Mouse (Mus musculus) intestine, embryonic 15.5 days (tissue): Measurements from ENCODE around the gene Ppa1. TPM values are rescaled to one million over a fixed set of nuclear protein-coding genes. Genes with fewer than 3 reads are reported as not detected.
"Not testable (repeated sequence)": the region's sequence is repeated elsewhere in the genome, so short reads cannot be mapped to it uniquely, and the experiment has no call there.

Source experiments
- ATAC-seq: fragments of 200-750 bp; cut with Nextera tagmentation; 2 replicates; pipeline ENCODE4 v1.8.0; 2017; ENCODE audit warnings: moderate TSS enrichment, moderate library complexity
- H3K27ac ChIP-seq: fragments of 300-500 bp; sonication (generic); 2 replicates; pipeline ENCODE4 v1.5.1; 2015; ENCODE audit warnings: mild to moderate bottlenecking, inconsistent platforms
- H3K27me3 ChIP-seq: fragments of 300-500 bp; sonication (generic); replicated peaks from 2 replicates; pipeline ENCODE4 v1.6.1; 2015; ENCODE audit warnings: inconsistent platforms
- H3K36me3 ChIP-seq: fragments of 300-500 bp; sonication (generic); 2 replicates; pipeline ENCODE4 v1.6.1; 2015; ENCODE audit warnings: inconsistent platforms
- H3K4me1 ChIP-seq: fragments of 300-500 bp; sonication (generic); replicated peaks from 2 replicates; pipeline ENCODE4 v1.6.1; 2015; ENCODE audit warnings: inconsistent platforms
- H3K4me2 ChIP-seq: fragments of 300-500 bp; sonication (generic); replicated peaks from 2 replicates; pipeline ENCODE4 v1.6.1; 2015; ENCODE audit warnings: mild to moderate bottlenecking, inconsistent platforms
- H3K4me3 ChIP-seq: fragments of 300-500 bp; sonication (generic); replicated peaks from 2 replicates; pipeline ENCODE4 v1.5.1; 2015; ENCODE audit warnings: inconsistent platforms
- H3K9ac ChIP-seq: fragments of 300-500 bp; sonication (generic); 2 replicates; pipeline ENCODE4 v1.6.1; 2015; ENCODE audit warnings: inconsistent platforms
- H3K9me3 ChIP-seq: fragments of 300-500 bp; sonication (generic); 2 replicates; pipeline ENCODE4 v1.6.1; 2016; ENCODE audit warnings: inconsistent platforms
- WGBS: fragments of 180-500 bp; shearing (Covaris S2); methylation state at CpG from one replicate; pipeline ENCODE4 v1.1.7; 2015; 5-methylcytosine and 5-hydroxymethylcytosine counted together
- polyA plus RNA-seq: library from polyadenylated mRNA; unstranded; fragments of >200 nt; fragmentation: Nextera tagmentation; extraction: Ambion mirVana; gene quantifications from 2 replicates; pipeline ENCODE4 v1.2.1, GENCODE M21; 2015

The Ppa1 gene
- polyA plus RNA-seq = 232 and 235 TPM in 2 replicates

GRCm38 (mm10) chr10:61647790-61648736 is at the start of gene Ppa1:
TSS of gene Ppa1 (plus strand) at chr10:61648552.
- H3K9me3 ChIP-seq = no peaks in the 10 kb centered on the region
- H3K4me3 ChIP-seq = peak within 1 kb of the TSS; percentile 91
- ATAC-seq = peak; percentile 96
- H3K27ac ChIP-seq = peak within 1 kb of the TSS; percentile 89
- no peaks in the 10 kb centered on the region for H3K27me3 ChIP-seq
- peak within 1 kb of the TSS; percentile 80 for H3K4me2 ChIP-seq
- WGBS = 1% methylated on average over 46 of the region's 50 CpGs
- H3K36me3 ChIP-seq = no peaks in the 10 kb centered on the region
- H3K9ac ChIP-seq = peak within 1 kb of the TSS; percentile 84
- peaks cover 7% of the 10 kb centered on the region for H3K4me1 ChIP-seq

- peaks cover 6% of the 10 kb centered on the region for H3K4me1 ChIP-seq
- H3K27ac ChIP-seq = no peak overlapping the region
- no peaks in the 10 kb centered on the region for H3K36me3 ChIP-seq
- no peak overlapping the region for H3K9ac ChIP-seq
- no peak overlapping the region for H3K4me3 ChIP-seq
- ATAC-seq = no peak
- peaks cover 10% of the 10 kb centered on the region for H3K27me3 ChIP-seq
- H3K9me3 ChIP-seq = no peaks in the 10 kb centered on the region
- WGBS = 70% methylated on average over 9 of the region's 9 CpGs
- no peak overlapping the region for H3K4me2 ChIP-seq
Measured at GRCm38 (mm10) chr10:61599556-61600114, 48.7 kb upstream of the Ppa1 start.

- H3K9me3 ChIP-seq = no peaks in the 10 kb centered on the region
- no peak overlapping the region for H3K9ac ChIP-seq
- H3K4me2 ChIP-seq = peak overlapping the region; percentile 44
- 11% methylated on average over 14 of the region's 14 CpGs for WGBS
- no peak overlapping the region for H3K4me3 ChIP-seq
- H3K27me3 ChIP-seq = no peaks in the 10 kb centered on the region
- no peak overlapping the region for H3K27ac ChIP-seq
- H3K36me3 ChIP-seq = no peaks in the 10 kb centered on the region
- no peaks in the 10 kb centered on the region for H3K4me1 ChIP-seq
- peak; percentile 71 for ATAC-seq
Measured at GRCm38 (mm10) chr10:61602283-61603033, 45.9 kb upstream of the Ppa1 start.

- no peak overlapping the region for H3K9ac ChIP-seq
- 77% methylated on average over 10 of the region's 10 CpGs for WGBS
- ATAC-seq = no peak
- no peaks in the 10 kb centered on the region for H3K4me1 ChIP-seq
- no peaks in the 10 kb centered on the region for H3K36me3 ChIP-seq
- no peak overlapping the region for H3K4me3 ChIP-seq
- no peak overlapping the region for H3K4me2 ChIP-seq
- no peak overlapping the region for H3K27ac ChIP-seq
- no peaks in the 10 kb centered on the region for H3K27me3 ChIP-seq
- H3K9me3 ChIP-seq = no peaks in the 10 kb centered on the region
Measured at GRCm38 (mm10) chr10:61604376-61605065, 43.8 kb upstream of the Ppa1 start.

GRCm38 (mm10) chr10:61605381-61605780 is 43.0 kb upstream of the Ppa1 start:
- not testable (repeated sequence) for H3K4me1 ChIP-seq, H3K9ac ChIP-seq, ATAC-seq, H3K9me3 ChIP-seq, H3K27ac ChIP-seq, H3K4me2 ChIP-seq, H3K4me3 ChIP-seq, H3K36me3 ChIP-seq, H3K27me3 ChIP-seq
- WGBS = 62% methylated on average over 11 of the region's 11 CpGs

GRCm38 (mm10) chr10:61605851-61606250 is 42.5 kb upstream of the Ppa1 start:
- Histone ChIP-seq H3K27me3 (no peaks in the 10 kb centered on the region), H3K9ac (no peak overlapping the region), H3K9me3 (no peaks in the 10 kb centered on the region), H3K4me2 (no peak overlapping the region), H3K4me3 (no peak overlapping the region), H3K4me1 (no peaks in the 10 kb centered on the region), H3K27ac (no peak overlapping the region), H3K36me3 (no peaks in the 10 kb centered on the region)
- 11% methylated on average over 8 of the region's 8 CpGs for WGBS
- peak; percentile 59; the same call in 1 of the 2 replicates for ATAC-seq

- Histone ChIP-seq H3K36me3 (no peaks in the 10 kb centered on the region), H3K4me1 (no peaks in the 10 kb centered on the region), H3K27me3 (no peaks in the 10 kb centered on the region), H3K4me2 (no peak overlapping the region), H3K9ac (no peak overlapping the region), H3K4me3 (no peak overlapping the region), H3K27ac (no peak overlapping the region), H3K9me3 (no peaks in the 10 kb centered on the region)
- ATAC-seq = no peak
Measured at GRCm38 (mm10) chr10:61608233-61608632, 40.1 kb upstream of the Ppa1 start.

- no peaks in the 10 kb centered on the region for H3K4me1 ChIP-seq
- H3K4me3 ChIP-seq = no peak overlapping the region
- WGBS = 74% methylated on average over 8 of the region's 8 CpGs
- ATAC-seq = peak; percentile 28; the same call in 1 of the 2 replicates
- no peak overlapping the region for H3K4me2 ChIP-seq
- no peak overlapping the region for H3K27ac ChIP-seq
- no peaks in the 10 kb centered on the region for H3K36me3 ChIP-seq
- H3K27me3 ChIP-seq = no peaks in the 10 kb centered on the region
- H3K9me3 ChIP-seq = no peaks in the 10 kb centered on the region
- H3K9ac ChIP-seq = no peak overlapping the region
Measured at GRCm38 (mm10) chr10:61610650-61611235, 37.6 kb upstream of the Ppa1 start.

- Histone ChIP-seq H3K27ac (no peak overlapping the region), H3K4me3 (no peak overlapping the region), H3K4me2 (no peak overlapping the region), H3K36me3 (no peaks in the 10 kb centered on the region), H3K27me3 (no peaks in the 10 kb centered on the region), H3K4me1 (no peaks in the 10 kb centered on the region), H3K9ac (no peak overlapping the region), H3K9me3 (no peaks in the 10 kb centered on the region)
- 87% methylated on average over 7 of the region's 7 CpGs for WGBS
- ATAC-seq = no peak
Measured at GRCm38 (mm10) chr10:61614311-61614710, 34.0 kb upstream of the Ppa1 start.

- H3K36me3 ChIP-seq = no peaks in the 10 kb centered on the region
- H3K27ac ChIP-seq = no peak overlapping the region
- 81% methylated on average over 2 of the region's 2 CpGs for WGBS
- H3K9me3 ChIP-seq = no peaks in the 10 kb centered on the region
- H3K4me1 ChIP-seq = no peaks in the 10 kb centered on the region
- no peaks in the 10 kb centered on the region for H3K27me3 ChIP-seq
- H3K4me2 ChIP-seq = no peak overlapping the region
- no peak for ATAC-seq
- no peak overlapping the region for H3K4me3 ChIP-seq
- no peak overlapping the region for H3K9ac ChIP-seq
Measured at GRCm38 (mm10) chr10:61618528-61618927, 29.8 kb upstream of the Ppa1 start.

GRCm38 (mm10) chr10:61621681-61622080 is 26.7 kb upstream of the Ppa1 start:
- no peak overlapping the region for H3K4me2 ChIP-seq
- peaks cover 21% of the 10 kb centered on the region for H3K27me3 ChIP-seq
- no peak for ATAC-seq
- no peak overlapping the region for H3K9ac ChIP-seq
- H3K36me3 ChIP-seq = no peaks in the 10 kb centered on the region
- H3K4me3 ChIP-seq = no peak overlapping the region
- H3K27ac ChIP-seq = no peak overlapping the region
- WGBS = 61% methylated on average over 9 of the region's 9 CpGs
- H3K9me3 ChIP-seq = no peaks in the 10 kb centered on the region
- peaks cover 12% of the 10 kb centered on the region for H3K4me1 ChIP-seq
